Comparison of ENCODE assay signal across 8 mouse cellular contexts in the genomic region with DNA sequence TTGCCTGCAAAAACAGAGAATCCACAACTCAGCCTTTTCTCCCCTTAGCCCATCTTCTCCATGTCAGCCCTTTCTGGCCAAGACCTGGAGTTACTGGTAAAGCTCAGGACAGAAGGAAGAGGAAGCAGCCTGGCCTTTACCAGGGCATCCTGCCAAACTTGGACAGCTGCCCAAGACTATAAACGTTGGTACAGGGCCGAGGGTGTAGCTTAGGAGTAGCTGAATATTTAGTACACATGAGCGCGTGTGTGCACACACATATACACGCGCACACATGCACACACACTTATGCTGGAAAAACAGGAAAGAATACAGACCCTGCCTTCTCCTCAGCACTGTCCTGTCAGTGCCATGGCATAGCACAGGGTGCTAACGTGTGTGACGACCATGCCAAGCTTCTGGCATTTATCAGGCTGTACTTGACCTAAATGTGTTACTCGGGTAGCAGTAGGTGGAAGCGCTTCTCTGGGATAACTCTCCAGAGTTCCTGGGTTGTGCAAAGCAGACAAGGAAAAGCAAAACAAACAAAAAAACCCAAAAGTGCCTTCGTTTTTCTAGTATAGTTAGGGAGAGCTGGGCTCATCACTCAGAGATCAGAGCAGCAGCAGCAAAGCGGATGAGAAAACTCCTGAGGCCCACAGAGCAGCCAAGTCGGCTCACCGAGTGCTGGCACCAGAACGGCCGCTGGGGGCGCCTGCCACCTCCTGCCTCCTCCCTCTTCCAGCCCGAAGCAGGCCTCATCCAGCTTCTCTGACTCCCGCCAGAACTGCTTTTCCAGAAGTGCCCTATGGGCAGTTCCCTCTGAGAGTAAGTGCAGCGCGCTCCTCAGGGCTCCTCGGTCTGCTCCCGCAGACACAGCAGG. TPM values are rescaled to one million over a fixed set of nuclear protein-coding genes. Genes with fewer than 3 reads are reported as not detected.
DNase-seq lines count a peak whose midpoint lies in the region; ATAC-seq and TF ChIP-seq lines count a peak whose summit lies in the region.

No protein-coding gene starts in this region.

- H3K9me3 ChIP-seq in forebrain, embryonic 11.5 days (ENCODE audit: control insufficient read depth, low read length): no peaks in the 10 kb centered on the region
- H3K9me3 ChIP-seq in heart, embryonic 15.5 days (replicated peaks): no peaks in the 10 kb centered on the region
- no peaks in the 10 kb centered on the region for H3K9me3 ChIP-seq in liver, embryonic 14.5 days (ENCODE audit: control insufficient read depth, low read length)
- no peaks in the 10 kb centered on the region for H3K9me3 ChIP-seq in neural tube, embryonic 11.5 days (ENCODE audit: control insufficient read depth, low read length)
- no peaks in the 10 kb centered on the region for H3K9me3 ChIP-seq in stomach, postnatal 0 days (ENCODE audit: control insufficient read depth, low read length)

- peaks cover 9% of the 10 kb centered on the region for H3K4me1 ChIP-seq in forebrain, embryonic 11.5 days (replicated peaks; ENCODE audit: control insufficient read depth, insufficient read depth, low read length)
- peaks cover 88% of the 10 kb centered on the region for H3K4me1 ChIP-seq in heart, embryonic 15.5 days (replicated peaks)
- peaks cover 0 to 29% of the 10 kb centered on the region in 2 experiments for H3K4me1 ChIP-seq in liver, embryonic 14.5 days (replicated peaks; ENCODE audit: control insufficient read depth in 2 of 2, insufficient read depth in 2 of 2, low read length in 1 of 2)
- H3K4me1 ChIP-seq in neural tube, embryonic 11.5 days (ENCODE audit: control insufficient read depth, insufficient read depth, low read length): peaks cover 47% of the 10 kb centered on the region
- H3K4me1 ChIP-seq in stomach, postnatal 0 days (replicated peaks; ENCODE audit: control insufficient read depth, insufficient read depth): peaks cover 41% of the 10 kb centered on the region

- WGBS in forebrain, embryonic 11.5 days: 26% methylated on average over 22 of the region's 23 CpGs
- WGBS in heart, embryonic 15.5 days: 18% methylated on average over 23 of the region's 23 CpGs
- WGBS in liver, embryonic 14.5 days (ENCODE audit: insufficient replicate concordance): 30% methylated on average over 23 of the region's 23 CpGs
- WGBS in neural tube, embryonic 11.5 days: 28% methylated on average over 23 of the region's 23 CpGs
- WGBS in stomach, postnatal 0 days: 14% methylated on average over 23 of the region's 23 CpGs

- no peaks in the 10 kb centered on the region for H3K36me3 ChIP-seq in forebrain, embryonic 11.5 days (ENCODE audit: control insufficient read depth, insufficient read depth, low read length)
- H3K36me3 ChIP-seq in heart, embryonic 15.5 days: no peaks in the 10 kb centered on the region
- H3K36me3 ChIP-seq in liver, embryonic 14.5 days (replicated peaks; ENCODE audit: control insufficient read depth, insufficient read depth, low read depth): no peaks in the 10 kb centered on the region
- H3K36me3 ChIP-seq in neural tube, embryonic 11.5 days (ENCODE audit: control insufficient read depth, insufficient read depth, low read length): no peaks in the 10 kb centered on the region
- 0 out of 2 replicates have a peak, but pooled peaks cover 2% of the 10 kb centered on the region for H3K36me3 ChIP-seq in stomach, postnatal 0 days (ENCODE audit: control insufficient read depth, insufficient read depth, low read length)

- TF ChIP-seq CTCF in liver, embryonic 14.5 days (IDR thresholded peaks at IDR 0.05; ENCODE audit: low read depth): peak; percentile 87
- TF ChIP-seq CTCF in stomach, postnatal 0 days (IDR thresholded peaks at IDR 0.05; ENCODE audit: low read depth): peak; percentile 87

- peak; percentile 86 for DNase-seq in CD4-positive, CD25-positive, alpha-beta regulatory T cell, adult 2 months (ENCODE audit: low read depth, low spot score)
- DNase-seq in c-Kit-positive CD71-positive TER-119-negative erythroid progenitor cells, embryonic 14.5 days (ENCODE audit: low read depth): peak; percentile 21
- peak; percentile 93 for DNase-seq in forebrain, embryonic 11.5 days (ENCODE audit: low spot score)
- peak; percentile 94 for DNase-seq in kidney, postnatal 14 days
- DNase-seq in liver, embryonic 14.5 days (ENCODE audit: low read depth in 3 of 3, low spot score in 3 of 3): no peak
- peak; percentile 87 for DNase-seq in neural tube, embryonic 11.5 days (ENCODE audit: low spot score)
- peak; percentile 92 for DNase-seq in stomach, postnatal 0 days (ENCODE audit: low spot score)

- no peak overlapping the region for H3K9ac ChIP-seq in forebrain, embryonic 11.5 days (ENCODE audit: low read length)
- H3K9ac ChIP-seq in heart, embryonic 15.5 days: peak overlapping the region; percentile 20; the same call in 1 of the 2 replicates
- no peak overlapping the region for H3K9ac ChIP-seq in liver, embryonic 14.5 days (replicated peaks)
- H3K9ac ChIP-seq in neural tube, embryonic 11.5 days (ENCODE audit: low read length): peak overlapping the region; percentile 8
- H3K9ac ChIP-seq in stomach, postnatal 0 days (ENCODE audit: low read length): peak overlapping the region; percentile 57

- no peak for TF ChIP-seq EP300 in liver, embryonic 14.5 days (IDR thresholded peaks at IDR 0.05; ENCODE audit: low read depth)
- no peak for TF ChIP-seq EP300 in stomach, postnatal 0 days (optimal IDR thresholded peaks at IDR 0.05)

- 0 out of 2 replicates have a peak overlapping the region, but pooled peaks have one; percentile 25 for H3K27ac ChIP-seq in forebrain, embryonic 11.5 days (ENCODE audit: low read depth, low read length)
- peak overlapping the region; percentile 98 for H3K27ac ChIP-seq in heart, embryonic 15.5 days
- no peak overlapping the region for H3K27ac ChIP-seq in liver, embryonic 14.5 days
- H3K27ac ChIP-seq in neural tube, embryonic 11.5 days (ENCODE audit: low read depth, low read length): peak overlapping the region; percentile 79; the same call in 1 of the 2 replicates
- peak overlapping the region; percentile 95 for H3K27ac ChIP-seq in stomach, postnatal 0 days (replicated peaks)

- H3K4me3 ChIP-seq in forebrain, embryonic 11.5 days (ENCODE audit: low read depth, low read length): no peak overlapping the region
- H3K4me3 ChIP-seq in heart, embryonic 15.5 days: no peak overlapping the region
- H3K4me3 ChIP-seq in liver, embryonic 14.5 days (ENCODE audit: insufficient read depth in 1 of 2, low read depth in 2 of 2, low read length in 2 of 2): no peak overlapping the region
- H3K4me3 ChIP-seq in neural tube, embryonic 11.5 days (ENCODE audit: low read depth, low read length): no peak overlapping the region
- no peak overlapping the region for H3K4me3 ChIP-seq in stomach, postnatal 0 days (ENCODE audit: low read depth, low read length)

- H3K27me3 ChIP-seq in forebrain, embryonic 11.5 days (ENCODE audit: control insufficient read depth, insufficient read depth, low read length): peaks cover 3% of the 10 kb centered on the region
- H3K27me3 ChIP-seq in heart, embryonic 15.5 days: no peaks in the 10 kb centered on the region
- H3K27me3 ChIP-seq in liver, embryonic 14.5 days (ENCODE audit: control insufficient read depth, insufficient read depth, low read length): peaks cover 23% of the 10 kb centered on the region
- no peaks in the 10 kb centered on the region for H3K27me3 ChIP-seq in neural tube, embryonic 11.5 days (ENCODE audit: control insufficient read depth, insufficient read depth, low read length)
- H3K27me3 ChIP-seq in stomach, postnatal 0 days (ENCODE audit: control insufficient read depth, insufficient read depth, low read length): no peaks in the 10 kb centered on the region

- ATAC-seq in forebrain, embryonic 11.5 days (replicated peaks; ENCODE audit: low FRiP score): peak; percentile 14; the same call in 1 of the 2 replicates
- ATAC-seq in heart, embryonic 15.5 days (replicated peaks; ENCODE audit: insufficient number of reproducible peaks, insufficient read depth, low FRiP score, low read depth): peak; percentile 18; the same call in 1 of the 2 replicates
- no peak for ATAC-seq in liver, embryonic 14.5 days (ENCODE audit: insufficient read depth)
- ATAC-seq in neural tube, embryonic 11.5 days (ENCODE audit: insufficient read depth, low FRiP score, low TSS enrichment): 0 out of 2 replicates have a peak, but pooled peaks have one; percentile 7
- peak; percentile 6; the same call in 1 of the 2 replicates for ATAC-seq in stomach, postnatal 0 days (ENCODE audit: low FRiP score, low TSS enrichment)

- H3K4me2 ChIP-seq in forebrain, embryonic 11.5 days (ENCODE audit: low read depth, low read length, severe bottlenecking): no peak overlapping the region
- H3K4me2 ChIP-seq in heart, embryonic 15.5 days: peak overlapping the region; percentile 63
- no peak overlapping the region for H3K4me2 ChIP-seq in liver, embryonic 14.5 days (ENCODE audit: low read depth)
- peak overlapping the region; percentile 6; the same call in 1 of the 2 replicates for H3K4me2 ChIP-seq in neural tube, embryonic 11.5 days (ENCODE audit: low read depth)
- peak overlapping the region; percentile 83 for H3K4me2 ChIP-seq in stomach, postnatal 0 days (replicated peaks; ENCODE audit: low read depth)

RNA-seq across cellular contexts. Expression of a gene that starts 4.0 kb away (rescaled TPM):
- 2.4 and 6.0 TPM in 2 replicates for polyA plus RNA-seq in forebrain, embryonic 11.5 days (2014; fragmentation: Nextera tagmentation; extraction: Ambion mirVana)
- 1.9 and 3.8 TPM in 2 replicates for polyA plus RNA-seq in heart, embryonic 15.5 days (2015; fragmentation: Nextera tagmentation; extraction: Ambion mirVana)
- polyA plus RNA-seq in liver, embryonic 14.5 days (2012; rRNA removed): 0.82 and 0.87 TPM in 2 replicates
- 0.69 and 0.70 TPM in 2 replicates for polyA plus RNA-seq in liver, embryonic 14.5 days (2014; fragmentation: Nextera tagmentation; extraction: Ambion mirVana)
- 5.9 and 8.3 TPM in 2 replicates for polyA plus RNA-seq in neural tube, embryonic 11.5 days (2014; fragmentation: Nextera tagmentation; extraction: Ambion mirVana)
- polyA plus RNA-seq in stomach, postnatal 0 days (2015; fragmentation: Nextera tagmentation; extraction: Ambion mirVana): 2.3 and 2.8 TPM in 2 replicates

RNA-seq across cellular contexts. Expression of a gene that starts 52.5 kb away (rescaled TPM):
- 146 and 148 TPM in 2 replicates for polyA plus RNA-seq in forebrain, embryonic 11.5 days (2014; fragmentation: Nextera tagmentation; extraction: Ambion mirVana)
- 56.7 and 74.8 TPM in 2 replicates for polyA plus RNA-seq in heart, embryonic 15.5 days (2015; fragmentation: Nextera tagmentation; extraction: Ambion mirVana)
- 26.0 and 33.6 TPM in 2 replicates for polyA plus RNA-seq in liver, embryonic 14.5 days (2012; rRNA removed)
- polyA plus RNA-seq in liver, embryonic 14.5 days (2014; fragmentation: Nextera tagmentation; extraction: Ambion mirVana): 40.2 and 46.6 TPM in 2 replicates
- 111 and 112 TPM in 2 replicates for polyA plus RNA-seq in neural tube, embryonic 11.5 days (2014; fragmentation: Nextera tagmentation; extraction: Ambion mirVana)
- 9.8 and 11.4 TPM in 2 replicates for polyA plus RNA-seq in stomach, postnatal 0 days (2015; fragmentation: Nextera tagmentation; extraction: Ambion mirVana)

Comparison
In these comparisons a context has a peak if more than half of its experiments do, and no peak if none do; other contexts are left out.
1. DNase-seq: peak in CD4-positive, CD25-positive, alpha-beta regulatory T cell, adult 2 months (single experiment), c-Kit-positive CD71-positive TER-119-negative erythroid progenitor cells, embryonic 14.5 days (single experiment), forebrain, embryonic 11.5 days (single experiment), kidney, postnatal 14 days (single experiment), neural tube, embryonic 11.5 days (single experiment) and stomach, postnatal 0 days (single experiment); none in liver, embryonic 14.5 days (0 of 3).
2. H3K4me2 ChIP-seq: peak in heart, embryonic 15.5 days (single experiment), neural tube, embryonic 11.5 days (single experiment) and stomach, postnatal 0 days (single experiment); none in forebrain, embryonic 11.5 days (single experiment) and liver, embryonic 14.5 days (single experiment).
3. H3K9ac ChIP-seq: peak in heart, embryonic 15.5 days (single experiment), neural tube, embryonic 11.5 days (single experiment) and stomach, postnatal 0 days (single experiment); none in forebrain, embryonic 11.5 days (single experiment) and liver, embryonic 14.5 days (single experiment).